Mouse (Mus musculus): ENCODE results near the gene Aig1.
A peak's percentile ranks its signal among the peaks of the same experiment; 100 is the strongest.
"Not testable (repeated sequence)": the region's sequence is repeated elsewhere in the genome, so short reads cannot be mapped to it uniquely, and the experiment has no call there.

Gene Aig1

GRCm38 (mm10) chr10:13868371-13869321, at the start of gene Aig1:
Gene Aig1, minus strand, starts transcription at chr10:13868980.
- ATAC-seq (ENCODE audit: insufficient number of reproducible peaks, low FRiP score, low TSS enrichment) = peak; percentile 87

GRCm38 (mm10) chr10:13916645-13917342, 48.0 kb upstream of the Aig1 start:
- ATAC-seq (ENCODE audit: insufficient number of reproducible peaks, low FRiP score, low TSS enrichment) = peak; percentile 58; the same call in 1 of the 2 replicates

GRCm38 (mm10) chr10:13915211-13915610, 46.4 kb upstream of the Aig1 start:
- no peak for ATAC-seq (ENCODE audit: insufficient number of reproducible peaks, low FRiP score, low TSS enrichment)

GRCm38 (mm10) chr10:13913689-13914088, 44.9 kb upstream of the Aig1 start:
- no peak for ATAC-seq (ENCODE audit: insufficient number of reproducible peaks, low FRiP score, low TSS enrichment)

GRCm38 (mm10) chr10:13906261-13906741, 37.5 kb upstream of the Aig1 start:
- peak; percentile 88 for ATAC-seq (ENCODE audit: insufficient number of reproducible peaks, low FRiP score, low TSS enrichment)

GRCm38 (mm10) chr10:13905618-13906017, 36.8 kb upstream of the Aig1 start:
- ATAC-seq (ENCODE audit: insufficient number of reproducible peaks, low FRiP score, low TSS enrichment) = peak; percentile 12; the same call in 1 of the 2 replicates

GRCm38 (mm10) chr10:13892762-13893161, 24.0 kb upstream of the Aig1 start:
- ATAC-seq (ENCODE audit: insufficient number of reproducible peaks, low FRiP score, low TSS enrichment) = not testable (repeated sequence)

- no peak for ATAC-seq (ENCODE audit: insufficient number of reproducible peaks, low FRiP score, low TSS enrichment)
Observed at GRCm38 (mm10) chr10:13882975-13883875, 14.4 kb upstream of the Aig1 start.

GRCm38 (mm10) chr10:13882490-13882889, 13.7 kb upstream of the Aig1 start:
- no peak for ATAC-seq (ENCODE audit: insufficient number of reproducible peaks, low FRiP score, low TSS enrichment)

GRCm38 (mm10) chr10:13878696-13879095, 9.9 kb upstream of the Aig1 start:
- no peak for ATAC-seq (ENCODE audit: insufficient number of reproducible peaks, low FRiP score, low TSS enrichment)

- no peak for ATAC-seq (ENCODE audit: insufficient number of reproducible peaks, low FRiP score, low TSS enrichment)
Observed at GRCm38 (mm10) chr10:13875038-13875420, 6.2 kb upstream of the Aig1 start.

GRCm38 (mm10) chr10:13874301-13875037, 5.7 kb upstream of the Aig1 start:
- no peak for ATAC-seq (ENCODE audit: insufficient number of reproducible peaks, low FRiP score, low TSS enrichment)

GRCm38 (mm10) chr10:13870531-13870930, 1.8 kb upstream of the Aig1 start:
- ATAC-seq (ENCODE audit: insufficient number of reproducible peaks, low FRiP score, low TSS enrichment) = no peak

GRCm38 (mm10) chr10:13869322-13870035, 699 bp upstream of the Aig1 start:
- ATAC-seq (ENCODE audit: insufficient number of reproducible peaks, low FRiP score, low TSS enrichment) = 0 out of 2 replicates have a peak, but pooled peaks have one; percentile 26

GRCm38 (mm10) chr10:13866391-13866790, 2.4 kb downstream of the Aig1 start:
- no peak for ATAC-seq (ENCODE audit: insufficient number of reproducible peaks, low FRiP score, low TSS enrichment)

- peak; percentile 36; the same call in 1 of the 2 replicates for ATAC-seq (ENCODE audit: insufficient number of reproducible peaks, low FRiP score, low TSS enrichment)
Observed at GRCm38 (mm10) chr10:13861115-13861909, 7.5 kb downstream of the Aig1 start.

GRCm38 (mm10) chr10:13856438-13856837, 12.3 kb downstream of the Aig1 start:
- no peak for ATAC-seq (ENCODE audit: insufficient number of reproducible peaks, low FRiP score, low TSS enrichment)

- no peak for ATAC-seq (ENCODE audit: insufficient number of reproducible peaks, low FRiP score, low TSS enrichment)
Observed at GRCm38 (mm10) chr10:13855969-13856368, 12.8 kb downstream of the Aig1 start.
